Mouse (Mus musculus) heart, postnatal 14 days (tissue): ENCODE data around the gene Pom121l2. TPM values are rescaled to one million over a fixed set of nuclear protein-coding genes. Genes with fewer than 3 reads are reported as not detected.

Experiments used
- DNase-seq, 2 experiments: peaks; one replicate each; pipeline ENCODE4 v3.0.0; 2021 to 2022
- intact Hi-C: fragments of 180-260 bp; cut with DNase I; formaldehyde crosslinking; loops from one replicate; pipeline ENCODE4 v1.15.1; 2025
- microRNA-seq, 2 experiments: library from miRNA; unstranded; fragments of <30 nt; microRNA quantifications; one replicate each; pipeline ENCODE4 v1.2.0; 2021 to 2022
- total RNA-seq, 2 experiments: library from RNA; stranded (reverse); gene quantifications; 2 replicates each; pipeline ENCODE4 v1.2.3; 2021

The Pom121l2 gene
- total RNA-seq, 2 experiments from 2014 or later, result not detected

GRCm38 (mm10) chr13:22036149-22036956, 55.4 kb downstream of the Pom121l2 start:
- intact Hi-C loops, result loop anchor here (5.0 kb wide), 1 partner anchor 1536 kb away; the partner anchor contains the start of genes Hist1h2ad, Hist1h2ae, Hist1h2bf and Hist1h2bg

GRCm38 (mm10) chr13:22036986-22037385, 56.0 kb downstream of the Pom121l2 start:
- intact Hi-C loops, result loop anchor here (5.0 kb wide), 1 partner anchor 1535 kb away; the partner anchor contains the start of genes Hist1h2ad, Hist1h2ae, Hist1h2bf and Hist1h2bg
- no peak for DNase-seq

More at GRCm38 (mm10) chr13:22036149-22036956, 55.4 kb downstream of the Pom121l2 start:
- no peak for DNase-seq

- no peak for DNase-seq
- intact Hi-C loops, result loop anchor here (5.0 kb wide), 1 partner anchor 1535 kb away; the partner anchor contains the start of genes Hist1h2ad, Hist1h2ae, Hist1h2bf and Hist1h2bg
Observed at GRCm38 (mm10) chr13:22037415-22037814, 56.4 kb downstream of the Pom121l2 start.

Small RNA genes lying within 50 kb of the gene (microRNA-seq; reads per million reads assigned to microRNA genes)
- gene Gm44390, result 0 reads per million in 2 experiments

Other genes starting within 250 kb of the Pom121l2 start
- gene Hist1h4j, start 246.1 kb upstream of the Pom121l2 start, total RNA-seq, result 10 to 100 TPM; 13.0 to 25.4 TPM
- 100 to 1,000 TPM; 128 to 321 TPM for gene Hist1h4k, start 230.7 kb upstream of the Pom121l2 start, total RNA-seq
- 10 to 100 TPM; 16.6 to 53.8 TPM for gene Hist1h2ak, start 227.4 kb upstream of the Pom121l2 start, total RNA-seq
- gene Hist1h2bn, start 227.1 kb upstream of the Pom121l2 start, total RNA-seq, result 10 to 100 TPM; 34.2 to 84.3 TPM
- 10 to 100 TPM; 33.7 to 72.0 TPM for gene Hist1h1b, start 200.6 kb upstream of the Pom121l2 start, total RNA-seq
- gene Hist1h3i, start 197.8 kb upstream of the Pom121l2 start, total RNA-seq, result 100 to 1,000 TPM in 1 of 2 experiments, 10 to 100 TPM in 1; 74.9 to 156 TPM
- 10 to 100 TPM; 10.5 to 19.2 TPM for gene Hist1h2an, start 194.0 kb upstream of the Pom121l2 start, total RNA-seq
- gene Hist1h2bp, start 193.7 kb upstream of the Pom121l2 start, total RNA-seq, result 10 to 100 TPM; 19.6 to 53.2 TPM
- 100 to 1,000 TPM in 1 of 2 experiments, 10 to 100 TPM in 1; 53.2 to 110 TPM for gene Hist1h2bq, start 171.0 kb upstream of the Pom121l2 start, total RNA-seq
- not detected for gene Hist1h2ao, start 170.7 kb upstream of the Pom121l2 start, total RNA-seq
- gene Hist1h4m, start 169.4 kb upstream of the Pom121l2 start, total RNA-seq, result 100 to 1,000 TPM; 163 to 280 TPM
- 10 to 100 TPM in 1 of 2 experiments, 1 to 10 TPM in 1; 9.1 to 16.3 TPM for gene Hist1h4n, start 149.0 kb upstream of the Pom121l2 start, total RNA-seq
- gene Hist1h2ap, start 147.7 kb upstream of the Pom121l2 start, total RNA-seq, result 100 to 1,000 TPM in 1 of 2 experiments, 10 to 100 TPM in 1; 85.4 to 183 TPM
- gene Hist1h2br, start 147.5 kb upstream of the Pom121l2 start, total RNA-seq, result 100 to 1,000 TPM in 1 of 2 experiments, 10 to 100 TPM in 1; 52.5 to 108 TPM
- under 1 TPM; 0.62 to 0.90 TPM for gene Zfp184, start 36.1 kb upstream of the Pom121l2 start, total RNA-seq
- gene Prss16, start 28.5 kb downstream of the Pom121l2 start, total RNA-seq, result 10 to 100 TPM in 1 of 2 experiments, not detected in 1; 11.6 TPM
- gene Hist1h2ah, start 54.4 kb downstream of the Pom121l2 start, total RNA-seq, result 100 to 1,000 TPM in 1 of 2 experiments, 10 to 100 TPM in 1; 69.3 to 132 TPM
- 100 to 1,000 TPM in 1 of 2 experiments, 10 to 100 TPM in 1; 67.9 to 160 TPM for gene Hist1h2bk, start 54.7 kb downstream of the Pom121l2 start, total RNA-seq
- 10 to 100 TPM; 29.6 to 55.4 TPM for gene Hist1h4i, start 60.2 kb downstream of the Pom121l2 start, total RNA-seq
- gene Hist1h2ag, start 61.8 kb downstream of the Pom121l2 start, total RNA-seq, result 100 to 1,000 TPM in 1 of 2 experiments, 10 to 100 TPM in 1; 44.4 to 112 TPM
- 10 to 100 TPM; 36.4 to 83.6 TPM for gene Hist1h2bj, start 62.0 kb downstream of the Pom121l2 start, total RNA-seq
- gene Vmn1r188, start 103.2 kb downstream of the Pom121l2 start, total RNA-seq, result not detected
- not detected for gene Vmn1r189, start 124.6 kb downstream of the Pom121l2 start, total RNA-seq
- gene Vmn1r191, start 202.8 kb downstream of the Pom121l2 start, total RNA-seq, result not detected
- not detected for gene Vmn1r192, start 209.9 kb downstream of the Pom121l2 start, total RNA-seq
- gene Vmn1r193, start 242.0 kb downstream of the Pom121l2 start, total RNA-seq, result not detected